Mouse (Mus musculus): ENCODE data around the gene Myo7a. TPM values are rescaled to one million over a fixed set of nuclear protein-coding genes. Genes with fewer than 3 reads are reported as not detected.

Gene Myo7a
- total and polyA plus RNA-seq, 3 experiments = 11.3 to 28.0 (median 12.9) TPM

DNA sequence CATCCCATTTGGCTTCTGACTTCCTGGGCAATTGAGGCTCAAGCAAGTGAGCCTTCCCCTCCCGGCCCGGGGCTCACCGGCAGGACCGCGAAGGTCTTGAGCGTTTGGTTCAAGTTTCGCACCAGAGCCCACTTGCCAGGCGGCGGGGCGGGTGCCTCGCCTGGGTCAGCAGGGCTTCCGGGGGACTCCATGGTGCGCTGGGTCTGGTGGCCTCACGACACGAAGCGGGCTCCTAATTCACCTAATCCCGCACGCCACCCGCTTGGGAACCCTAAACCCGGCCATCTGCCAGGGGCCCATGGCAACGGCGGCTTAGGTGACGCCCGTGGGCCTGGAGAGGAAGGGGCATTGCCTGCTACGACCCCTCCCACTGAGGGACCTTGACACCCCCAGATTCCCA is 8.1 kb downstream of the Myo7a start:
- Histone ChIP-seq H3K9ac (ENCODE audit: insufficient read depth, low read depth) (no peak overlapping the region), H3K36me3 (replicated peaks in 1 of 2; ENCODE audit: control insufficient read depth in 1 of 2, insufficient read depth in 1 of 2, low read length in 1 of 2) (no peaks in the 10 kb centered on the region), H3K79me2 (replicated peaks; ENCODE audit: control insufficient read depth, extremely low read depth, insufficient read depth, poor library complexity, severe bottlenecking) (no peaks in the 10 kb centered on the region), H3K4me2 (ENCODE audit: insufficient read depth, low read depth, poor library complexity, severe bottlenecking) (no peak overlapping the region), H3K4me3 (replicated peaks in 1 of 3; ENCODE audit: low read depth in 2 of 3, low read length in 2 of 3, poor library complexity in 1 of 3) (no peak overlapping the region), H3K27ac (ENCODE audit: insufficient read depth, low read depth) (no peak overlapping the region), H3K4me1 (ENCODE audit: control insufficient read depth in 1 of 2, insufficient read depth in 2 of 2) (peaks cover 9 to 10% of the 10 kb centered on the region in 2 experiments; a peak in 3 of 4 replicates), H3K9me3 (replicated peaks; ENCODE audit: low read length) (no peaks in the 10 kb centered on the region), H3K27me3 (replicated peaks) (peaks cover 4% of the 10 kb centered on the region)
- no peak for TF ChIP-seq SMC3 (IDR thresholded peaks at IDR 0.05; ENCODE audit: low read depth, low read length)
- no peak for TF ChIP-seq E2F4 (IDR thresholded peaks at IDR 0.05; ENCODE audit: insufficient replicate concordance, low read depth, low read length)
- no peak for TF ChIP-seq NRF1 (IDR thresholded peaks at IDR 0.05; ENCODE audit: low read depth, low read length)
- TF ChIP-seq USF1 (IDR thresholded peaks at IDR 0.05; ENCODE audit: low read depth, low read length) = no peak
- no peak for TF ChIP-seq ETS1 (conservative IDR thresholded peaks at IDR 0.05; ENCODE audit: low read depth, low read length)
- no peak for TF ChIP-seq SIN3A (IDR thresholded peaks at IDR 0.05; ENCODE audit: low read length)
- no peak for TF ChIP-seq POLR2A (IDR thresholded peaks at IDR 0.05; ENCODE audit: low read depth, low read length)
- no peak for TF ChIP-seq JUND (conservative IDR thresholded peaks at IDR 0.05; ENCODE audit: low read depth, low read length)
- no peak for TF ChIP-seq IRF4 (IDR thresholded peaks at IDR 0.05; ENCODE audit: low read depth, low read length)
- TF ChIP-seq RAD21 (IDR thresholded peaks at IDR 0.05; ENCODE audit: low read depth, low read length) = no peak
- TF ChIP-seq POLR2AphosphoS2 (IDR thresholded peaks at IDR 0.05; ENCODE audit: low read depth, low read length) = no peak
- TF ChIP-seq JUN (IDR thresholded peaks at IDR 0.05; ENCODE audit: insufficient read depth, low read depth, low read length) = no peak
- TF ChIP-seq CTCF (conservative IDR thresholded peaks at IDR 0.05 in 1 of 2, IDR thresholded peaks at IDR 0.05 in 1 of 2; ENCODE audit: low read depth in 2 of 2, low read length in 2 of 2) = no peak
- no peak for TF ChIP-seq TBP (conservative IDR thresholded peaks at IDR 0.05; ENCODE audit: low read depth, low read length)
- TF ChIP-seq ZKSCAN1 (IDR thresholded peaks at IDR 0.05; ENCODE audit: borderline replicate concordance, low read depth, low read length) = no peak
- DNase-seq (ENCODE audit: extremely low read depth) = no peak
- in situ Hi-C loops (cut with MboI; ENCODE audit: low pct_ligation_motif_present, low pct_unique_long_range_greater_than_20kb, low sequenced_read_pairs) = loop anchor here (10.0 kb wide), 2 partner anchors 56 to 356 kb away; no protein-coding TSS in a partner anchor
- dilution Hi-C loops (cut with MboI; ENCODE audit: extremely low pct_ligation_motif_present, extremely low pct_unique_long_range_greater_than_20kb, low sequenced_read_pairs) = no loop called here

DNA sequence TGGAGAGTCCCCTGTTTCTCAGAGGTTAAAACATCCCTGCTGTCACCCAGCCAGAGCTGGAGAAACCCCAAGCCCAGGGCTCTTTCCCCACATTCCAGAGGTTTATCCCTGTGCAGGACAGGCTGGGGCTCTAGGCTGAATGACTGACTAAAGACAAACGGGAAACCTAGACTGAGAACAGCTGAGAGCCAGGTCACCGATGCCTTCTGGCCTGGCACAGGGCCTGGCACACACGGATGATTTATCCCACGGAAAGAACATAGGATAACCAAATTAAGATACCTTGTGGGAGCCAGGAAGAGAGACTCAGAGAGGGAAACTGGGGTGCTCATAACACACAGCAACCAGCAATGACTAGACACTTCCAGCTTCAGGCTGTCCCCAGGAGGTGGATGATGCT is 9.6 kb downstream of the Myo7a start:
- DNase-seq (ENCODE audit: extremely low read depth) = no peak
- Histone ChIP-seq H3K9ac (ENCODE audit: insufficient read depth, low read depth) (no peak overlapping the region), H3K79me2 (replicated peaks; ENCODE audit: control insufficient read depth, extremely low read depth, insufficient read depth, poor library complexity, severe bottlenecking) (no peaks in the 10 kb centered on the region), H3K27me3 (replicated peaks) (peaks cover 4% of the 10 kb centered on the region), H3K27ac (ENCODE audit: insufficient read depth, low read depth) (no peak overlapping the region), H3K9me3 (replicated peaks; ENCODE audit: low read length) (no peaks in the 10 kb centered on the region), H3K4me2 (ENCODE audit: insufficient read depth, low read depth, poor library complexity, severe bottlenecking) (no peak overlapping the region), H3K36me3 (replicated peaks in 1 of 2; ENCODE audit: control insufficient read depth in 1 of 2, insufficient read depth in 1 of 2, low read length in 1 of 2) (no peaks in the 10 kb centered on the region), H3K4me3 (replicated peaks in 1 of 3; ENCODE audit: low read depth in 2 of 3, low read length in 2 of 3, poor library complexity in 1 of 3) (no peak overlapping the region), H3K4me1 (ENCODE audit: control insufficient read depth in 1 of 2, insufficient read depth in 2 of 2) (peaks cover 9 to 10% of the 10 kb centered on the region in 2 experiments; a peak in 3 of 4 replicates)
- TF ChIP-seq JUN (IDR thresholded peaks at IDR 0.05; ENCODE audit: insufficient read depth, low read depth, low read length) = no peak
- in situ Hi-C loops (cut with MboI; ENCODE audit: low pct_ligation_motif_present, low pct_unique_long_range_greater_than_20kb, low sequenced_read_pairs) (loop anchor here (10.0 kb wide), 2 partner anchors 55 to 355 kb away; no protein-coding TSS in a partner anchor), dilution Hi-C loops (cut with MboI; ENCODE audit: extremely low pct_ligation_motif_present, extremely low pct_unique_long_range_greater_than_20kb, low sequenced_read_pairs) (no loop called here)

Data from CH12.LX (cell line).